Mouse (Mus musculus) left cerebral cortex, postnatal 14 days (tissue): ENCODE results near the gene Cbr2. TPM values are rescaled to one million over a fixed set of nuclear protein-coding genes. Genes with fewer than 3 reads are reported as not detected.

Experiments
- DNase-seq, 2 experiments: peaks; one replicate each; pipeline ENCODE4 v3.0.0; 2021 to 2022; ENCODE audit warnings: low spot score in 2 of 2, mixed read lengths in 1 of 2
- intact Hi-C: fragments of 180-260 bp; cut with DNase I; formaldehyde crosslinking; loops from one replicate; pipeline ENCODE4 v1.15.1; 2025
- total RNA-seq, 2 experiments: library from RNA; stranded (reverse); gene quantifications; 2 replicates each; pipeline ENCODE4 v1.2.3; 2021

Cbr2 gene
- total RNA-seq, 2 experiments from 2014 or later = 1.5 to 3.0 TPM

GRCm38 (mm10) chr11:120686650-120687272 is 45.2 kb downstream of the Cbr2 start:
- no peak for DNase-seq
- intact Hi-C loops = no loop called here

- no peak for DNase-seq
- intact Hi-C loops = no loop called here
Observed at GRCm38 (mm10) chr11:120684660-120685059, 47.3 kb downstream of the Cbr2 start.

GRCm38 (mm10) chr11:120684086-120684485 is 47.8 kb downstream of the Cbr2 start:
- intact Hi-C loops = no loop called here
- no peak for DNase-seq

- no peak for DNase-seq
- intact Hi-C loops = no loop called here
Observed at GRCm38 (mm10) chr11:120683536-120683935, 48.4 kb downstream of the Cbr2 start.

GRCm38 (mm10) chr11:120682683-120683082 is 49.2 kb downstream of the Cbr2 start:
- intact Hi-C loops = no loop called here
- no peak for DNase-seq

- DNase-seq = no peak
- intact Hi-C loops = no loop called here
Observed at GRCm38 (mm10) chr11:120679909-120680308, 52.0 kb downstream of the Cbr2 start.

Other genes starting within 250 kb of the Cbr2 start
- 10 to 100 TPM; 74.6 to 78.2 TPM for gene Mrpl12, start 247.5 kb downstream of the Cbr2 start, total RNA-seq
- 10 to 100 TPM; 19.2 to 22.3 TPM for gene Slc25a10, start 240.3 kb downstream of the Cbr2 start, total RNA-seq
- gene Gcgr, start 201.4 kb downstream of the Cbr2 start, total RNA-seq = under 1 TPM; 0.17 to 0.18 TPM
- 100 to 1,000 TPM in 1 of 2 experiments, 10 to 100 TPM in 1; 95.9 to 101 TPM for gene Mcrip1, start 182.4 kb downstream of the Cbr2 start, total RNA-seq
- gene Ppp1r27, start 181.0 kb downstream of the Cbr2 start, total RNA-seq = not detected
- gene P4hb, start 158.9 kb downstream of the Cbr2 start, total RNA-seq = 100 to 1,000 TPM; 125 to 127 TPM
- 100 to 1,000 TPM; 397 to 401 TPM for gene Arhgdia, start 150.5 kb downstream of the Cbr2 start, total RNA-seq
- 10 to 100 TPM; 65.4 to 72.9 TPM for gene Alyref, start 133.7 kb downstream of the Cbr2 start, total RNA-seq
- gene Anapc11, start 133.7 kb downstream of the Cbr2 start, total RNA-seq = 100 to 1,000 TPM in 1 of 2 experiments, 10 to 100 TPM in 1; 99.6 to 100 TPM
- gene Npb, start 123.6 kb downstream of the Cbr2 start, total RNA-seq = 1 to 10 TPM in 1 of 2 experiments, under 1 TPM in 1; 0.97 to 1.0 TPM
- 100 to 1,000 TPM; 131 to 134 TPM for gene Pcyt2, start 114.2 kb downstream of the Cbr2 start, total RNA-seq
- 10 to 100 TPM; 34.7 to 42.4 TPM for gene Sirt7, start 106.9 kb downstream of the Cbr2 start, total RNA-seq
- gene Mafg, start 98.5 kb downstream of the Cbr2 start, total RNA-seq = 10 to 100 TPM; 84.3 to 94.3 TPM
- 1 to 10 TPM; 3.8 to 4.0 TPM for gene Pycr1, start 88.3 kb downstream of the Cbr2 start, total RNA-seq
- 1 to 10 TPM; 5.9 to 6.0 TPM for gene Myadml2, start 84.0 kb downstream of the Cbr2 start, total RNA-seq
- gene Notum, start 70.9 kb downstream of the Cbr2 start, total RNA-seq = 1 to 10 TPM; 5.7 to 8.9 TPM
- gene Aspscr1, start 59.1 kb downstream of the Cbr2 start, total RNA-seq = 10 to 100 TPM; 50.0 to 59.5 TPM
- gene Cenpx, start 18.4 kb downstream of the Cbr2 start, total RNA-seq = 10 to 100 TPM; 26.8 to 30.2 TPM
- gene Lrrc45, start 18.2 kb downstream of the Cbr2 start, total RNA-seq = 10 to 100 TPM; 57.2 to 60.1 TPM
- 10 to 100 TPM; 92.2 to 99.5 TPM for gene Rac3, start 10.6 kb downstream of the Cbr2 start, total RNA-seq
- 1 to 10 TPM; 5.7 to 7.8 TPM for gene Dcxr, start 4.8 kb downstream of the Cbr2 start, total RNA-seq
- gene Hmga1b, start 30.7 kb upstream of the Cbr2 start, total RNA-seq = 10 to 100 TPM; 25.9 to 30.1 TPM
- 10 to 100 TPM; 75.3 to 79.6 TPM for gene Rfng, start 52.1 kb upstream of the Cbr2 start, total RNA-seq
- 100 to 1,000 TPM; 141 to 144 TPM for gene Gps1, start 52.2 kb upstream of the Cbr2 start, total RNA-seq
- 10 to 100 TPM; 44.2 to 49.0 TPM for gene Dus1l, start 64.3 kb upstream of the Cbr2 start, total RNA-seq
- 100 to 1,000 TPM; 207 to 211 TPM for gene Fasn, start 92.4 kb upstream of the Cbr2 start, total RNA-seq
- gene Ccdc57, start 200.8 kb upstream of the Cbr2 start, total RNA-seq = 1 to 10 TPM; 6.2 to 7.0 TPM
- 1 to 10 TPM; 3.2 to 4.2 TPM for gene Slc16a3, start 216.4 kb upstream of the Cbr2 start, total RNA-seq